Mouse (Mus musculus) intestine, embryonic 16.5 days (tissue): ENCODE results near the gene Etnk1. TPM values are rescaled to one million over a fixed set of nuclear protein-coding genes. Genes with fewer than 3 reads are reported as not detected.
A peak's percentile ranks its signal among the peaks of the same experiment; 100 is the strongest.
"Not testable (repeated sequence)": the region's sequence is repeated elsewhere in the genome, so short reads cannot be mapped to it uniquely, and the experiment has no call there.

Experiments used
- ATAC-seq: fragments of 200-750 bp; cut with Nextera tagmentation; 2 replicates; pipeline ENCODE4 v1.8.0; 2017; ENCODE audit warnings: moderate TSS enrichment, moderate library complexity
- H3K27ac ChIP-seq: fragments of 300-500 bp; sonication (generic); 2 replicates; pipeline ENCODE4 v1.5.1; 2014; ENCODE audit warnings: mild to moderate bottlenecking, low read length
- H3K27me3 ChIP-seq: fragments of 300-500 bp; sonication (generic); replicated peaks from 2 replicates; pipeline ENCODE4 v1.6.1; 2014; ENCODE audit warnings: low read length, control low read depth, mixed read lengths; ENCODE audit not compliant: control insufficient read depth, insufficient read depth
- H3K36me3 ChIP-seq: fragments of 300-500 bp; sonication (generic); 2 replicates; pipeline ENCODE4 v1.6.1; 2014; ENCODE audit warnings: low read length, control low read depth; ENCODE audit not compliant: control insufficient read depth, insufficient read depth
- H3K4me1 ChIP-seq: fragments of 300-500 bp; sonication (generic); 2 replicates; pipeline ENCODE4 v1.6.1; 2014; ENCODE audit warnings: low read length, control low read depth, mixed read lengths; ENCODE audit not compliant: control insufficient read depth, insufficient read depth
- H3K4me2 ChIP-seq: fragments of 300-500 bp; sonication (generic); 2 replicates; pipeline ENCODE4 v1.6.1; 2014; ENCODE audit warnings: low read depth, low read length, control low read depth
- H3K4me3 ChIP-seq: fragments of 300-500 bp; sonication (generic); 2 replicates; pipeline ENCODE4 v1.5.1; 2014; ENCODE audit warnings: mild to moderate bottlenecking, low read length
- H3K9ac ChIP-seq: fragments of 300-500 bp; sonication (generic); 2 replicates; pipeline ENCODE4 v1.6.1; 2014; ENCODE audit warnings: low read depth, low read length
- H3K9me3 ChIP-seq: fragments of 300-500 bp; sonication (generic); 2 replicates; pipeline ENCODE4 v1.6.1; 2016; ENCODE audit warnings: low read length, control low read depth; ENCODE audit not compliant: control insufficient read depth
- WGBS: fragments of 180-500 bp; shearing (Covaris S2); extraction: QIAGEN DNeasy Blood & Tissue Kit; methylation state at CpG from one replicate; pipeline ENCODE4 v1.1.7; 2014; 5-methylcytosine and 5-hydroxymethylcytosine counted together
- polyA plus RNA-seq: library from polyadenylated mRNA; unstranded; fragments of >200 nt; fragmentation: Nextera tagmentation; extraction: Ambion mirVana; gene quantifications from 2 replicates; pipeline ENCODE4 v1.2.1, GENCODE M21; 2015

Etnk1 gene
- polyA plus RNA-seq, 1 experiment from 2014 or later: 12.6 TPM

DNA sequence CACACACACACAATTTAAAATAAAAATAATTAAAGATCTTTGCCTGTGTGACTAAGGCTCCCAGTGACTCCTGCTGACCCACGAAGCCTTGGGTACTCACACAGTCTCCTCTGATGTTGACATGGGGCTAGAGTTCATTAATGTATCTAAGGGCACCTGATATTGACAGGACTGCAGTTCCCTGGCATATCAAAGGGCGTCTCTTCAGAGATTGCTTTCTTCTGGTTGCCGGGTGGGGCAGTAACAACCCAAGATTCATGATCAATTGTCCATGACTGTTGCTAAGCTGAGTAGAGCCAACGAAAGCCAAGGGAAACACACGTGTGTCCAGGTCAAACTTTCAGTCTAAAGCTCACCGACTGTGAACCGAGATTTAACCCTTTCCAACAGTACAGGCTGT lies 22.0 kb upstream of the Etnk1 start:
- Histone ChIP-seq H3K4me1 (peaks cover 6% of the 10 kb centered on the region), H3K9me3 (no peaks in the 10 kb centered on the region), H3K9ac (no peak overlapping the region), H3K27ac (0 out of 2 replicates have a peak overlapping the region, but pooled peaks have one; percentile 10), H3K27me3 (no peaks in the 10 kb centered on the region), H3K4me2 (no peak overlapping the region), H3K4me3 (no peak overlapping the region), H3K36me3 (no peaks in the 10 kb centered on the region)
- 43% methylated on average over 7 of the region's 7 CpGs for WGBS
- ATAC-seq: peak; percentile 73

DNA sequence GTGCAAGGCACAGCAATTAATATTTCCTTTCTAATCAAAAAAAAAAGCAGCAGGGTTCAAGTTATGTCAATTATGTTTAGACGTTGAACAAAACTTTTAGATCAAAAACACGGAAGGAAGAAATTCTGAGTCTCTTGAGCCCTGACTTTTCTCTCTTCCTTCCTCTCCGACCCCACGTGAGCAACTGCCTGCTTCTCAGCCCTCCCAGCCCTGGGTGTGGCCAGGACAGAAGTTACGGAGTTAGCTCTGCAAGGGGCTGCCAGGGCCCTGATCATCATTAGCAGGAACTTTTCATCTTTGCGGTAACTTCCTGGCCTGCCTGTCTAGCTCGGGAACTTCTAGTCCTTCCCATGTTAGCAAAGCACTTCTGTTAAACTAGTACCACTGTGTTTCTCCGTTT lies 20.3 kb upstream of the Etnk1 start:
- H3K4me3 ChIP-seq: no peak overlapping the region
- 59% methylated on average over 8 of the region's 8 CpGs for WGBS
- no peaks in the 10 kb centered on the region for H3K36me3 ChIP-seq
- H3K27me3 ChIP-seq: no peaks in the 10 kb centered on the region
- H3K4me2 ChIP-seq: no peak overlapping the region
- no peak overlapping the region for H3K27ac ChIP-seq
- H3K9ac ChIP-seq: no peak overlapping the region
- no peak for ATAC-seq
- no peaks in the 10 kb centered on the region for H3K9me3 ChIP-seq
- peaks cover 6% of the 10 kb centered on the region for H3K4me1 ChIP-seq

DNA sequence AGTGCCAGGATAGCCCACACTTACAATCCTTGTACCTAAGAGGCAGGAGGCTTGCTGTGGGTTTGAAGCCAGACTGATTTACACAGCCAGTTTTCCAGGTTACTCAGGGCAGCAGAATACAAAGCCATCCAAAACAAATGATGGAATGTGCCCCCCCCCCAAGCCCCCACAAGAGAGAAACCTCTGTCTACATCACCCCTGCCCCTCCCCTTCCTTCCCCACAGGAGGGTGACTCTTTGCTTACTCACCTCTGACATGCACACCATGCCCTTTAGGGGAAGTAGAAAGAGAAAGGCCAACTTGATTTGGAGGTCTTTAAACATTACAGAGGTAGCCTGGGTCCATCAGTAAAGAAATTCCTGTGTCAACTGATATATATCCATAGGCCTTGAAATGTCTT lies 18.2 kb upstream of the Etnk1 start:
- Histone ChIP-seq H3K4me3 (no peak overlapping the region), H3K27me3 (no peaks in the 10 kb centered on the region), H3K9ac (no peak overlapping the region), H3K4me2 (no peak overlapping the region), H3K4me1 (peaks cover 16% of the 10 kb centered on the region), H3K9me3 (no peaks in the 10 kb centered on the region), H3K27ac (no peak overlapping the region), H3K36me3 (no peaks in the 10 kb centered on the region)
- ATAC-seq: no peak

DNA sequence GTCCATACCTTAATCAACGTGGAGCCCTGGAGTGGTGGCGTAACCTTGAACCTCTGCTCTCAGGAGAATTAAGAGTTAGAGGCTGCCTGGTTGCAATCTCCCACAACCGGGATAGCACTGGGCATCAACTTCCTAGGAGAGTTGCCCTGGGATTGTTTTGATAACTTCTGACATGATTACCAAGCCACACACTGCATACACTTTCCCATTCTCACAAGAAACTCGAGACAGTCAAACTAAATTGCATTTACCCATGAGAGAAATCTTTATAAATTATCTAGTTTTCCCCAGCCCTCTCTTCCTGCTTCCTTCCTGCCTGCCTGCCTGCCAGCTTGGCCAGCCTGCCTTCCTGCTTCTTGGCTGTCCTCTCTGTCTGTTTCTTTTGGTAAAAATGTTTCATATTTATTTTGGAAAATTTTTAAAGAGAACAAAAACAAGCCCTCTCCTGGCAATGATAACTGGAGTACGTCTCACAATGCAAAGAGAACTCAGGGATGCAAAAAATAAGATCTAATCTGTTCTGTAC lies 17.2 kb upstream of the Etnk1 start:
- Histone ChIP-seq H3K9ac (no peak overlapping the region), H3K4me3 (no peak overlapping the region), H3K4me2 (no peak overlapping the region), H3K9me3 (no peaks in the 10 kb centered on the region), H3K27me3 (no peaks in the 10 kb centered on the region), H3K27ac (no peak overlapping the region), H3K4me1 (peaks cover 13% of the 10 kb centered on the region), H3K36me3 (no peaks in the 10 kb centered on the region)
- ATAC-seq: no peak
- WGBS: 52% methylated on average over 5 of the region's 5 CpGs

DNA sequence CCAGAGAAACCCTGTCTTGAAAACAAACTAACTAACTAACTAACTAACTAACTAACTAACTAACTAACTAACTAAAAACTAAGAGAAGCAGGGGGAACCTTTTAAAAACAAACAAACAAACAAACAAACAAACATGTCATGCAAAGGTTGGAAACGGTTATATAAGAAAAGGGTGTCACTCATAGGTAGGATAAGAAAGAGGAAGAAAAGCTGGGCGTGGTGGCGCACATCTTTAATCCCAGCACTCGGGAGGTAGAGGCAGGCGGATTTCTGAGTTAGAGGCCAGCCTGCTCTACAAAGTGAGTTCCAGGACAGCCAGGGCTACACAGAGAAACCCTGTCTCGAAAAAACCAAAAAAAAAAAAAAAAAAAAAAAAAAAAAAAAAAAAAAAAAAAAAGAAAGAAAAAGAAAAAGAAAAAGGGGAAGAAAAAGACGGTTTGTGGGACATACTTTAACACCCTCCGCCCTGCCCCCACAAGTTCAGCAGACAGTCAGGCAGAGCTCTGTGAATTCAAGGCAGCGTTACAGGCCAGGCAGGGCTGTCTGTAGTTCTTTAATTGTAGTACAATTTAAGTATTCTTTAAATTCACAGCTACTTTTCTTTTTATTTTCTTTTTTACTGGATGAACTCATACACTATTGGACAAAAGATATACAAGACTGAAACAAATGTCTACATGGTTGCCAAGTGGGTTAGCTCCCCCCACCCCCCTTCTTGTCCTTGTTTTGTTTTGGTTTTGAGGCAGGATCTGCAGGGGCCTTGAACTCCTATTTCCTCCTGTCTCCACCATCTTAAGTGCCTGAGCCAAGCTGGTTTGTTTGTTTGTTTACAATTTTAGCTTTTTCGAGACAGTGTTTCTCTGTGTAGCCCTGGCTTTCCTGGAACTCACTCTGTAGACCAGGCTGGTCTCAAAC lies 15.7 kb upstream of the Etnk1 start:
- H3K9me3 ChIP-seq, ATAC-seq, H3K36me3 ChIP-seq, H3K27ac ChIP-seq, H3K27me3 ChIP-seq, H3K4me3 ChIP-seq, H3K9ac ChIP-seq, H3K4me2 ChIP-seq: not testable (repeated sequence)
- H3K4me1 ChIP-seq: peaks cover 13% of the 10 kb centered on the region
- WGBS: 82% methylated on average over 10 of the region's 10 CpGs

DNA sequence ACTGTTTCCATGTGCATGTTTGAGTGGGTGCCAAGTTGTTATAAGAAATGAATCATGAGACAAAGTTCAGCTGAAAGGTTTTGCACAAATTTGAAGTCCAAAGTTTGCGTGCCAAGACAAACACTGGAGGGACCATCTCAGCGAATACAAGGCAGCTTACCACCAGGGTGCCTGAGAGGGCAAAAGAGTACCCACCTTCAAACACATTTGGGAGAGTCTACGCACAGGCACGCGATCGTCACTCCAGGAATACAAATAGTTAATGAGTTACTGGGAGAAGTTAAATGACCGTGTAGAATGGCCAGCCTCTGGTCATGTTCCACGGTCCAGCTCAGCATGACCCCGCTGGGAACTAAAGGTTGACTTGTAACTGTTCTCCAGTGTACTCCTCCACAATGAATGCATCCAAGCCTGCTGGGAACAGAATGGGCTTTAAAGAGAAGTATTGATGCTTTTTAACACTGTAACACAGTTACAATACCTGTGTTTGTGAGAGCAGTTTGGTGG lies 14.6 kb upstream of the Etnk1 start:
- no peaks in the 10 kb centered on the region for H3K9me3 ChIP-seq
- peak overlapping the region; percentile 65 for H3K27ac ChIP-seq
- ATAC-seq: peak; percentile 74
- WGBS: 32% methylated on average over 9 of the region's 9 CpGs
- H3K4me1 ChIP-seq: peaks cover 13% of the 10 kb centered on the region
- H3K36me3 ChIP-seq: no peaks in the 10 kb centered on the region
- H3K4me3 ChIP-seq: no peak overlapping the region
- no peaks in the 10 kb centered on the region for H3K27me3 ChIP-seq
- peak overlapping the region; percentile 26; the same call in 1 of the 2 replicates for H3K4me2 ChIP-seq
- no peak overlapping the region for H3K9ac ChIP-seq

DNA sequence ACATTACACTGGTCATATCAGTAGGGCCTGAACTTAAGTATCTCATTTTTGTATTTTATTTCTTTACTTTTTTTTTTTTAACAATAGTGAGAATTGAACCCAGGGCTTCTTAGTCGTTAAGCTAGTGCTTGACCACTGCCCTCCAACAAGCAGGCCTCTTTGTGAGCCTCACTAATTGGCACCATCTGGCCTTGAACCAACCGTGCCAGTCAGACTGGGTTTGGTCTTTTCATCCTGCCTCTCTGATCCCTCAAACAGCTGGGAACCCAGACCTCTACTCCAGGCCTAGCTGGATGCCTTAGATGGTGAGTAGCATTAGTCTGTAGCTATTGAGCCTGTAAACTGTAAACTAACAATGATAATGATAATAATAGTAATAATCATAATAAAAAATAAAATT lies 13.9 kb upstream of the Etnk1 start:
- 51% methylated on average over 2 of the region's 2 CpGs for WGBS
- H3K9ac ChIP-seq: no peak overlapping the region
- no peak overlapping the region for H3K4me2 ChIP-seq
- no peak overlapping the region for H3K27ac ChIP-seq
- no peaks in the 10 kb centered on the region for H3K36me3 ChIP-seq
- H3K4me1 ChIP-seq: peaks cover 13% of the 10 kb centered on the region
- H3K4me3 ChIP-seq: no peak overlapping the region
- no peaks in the 10 kb centered on the region for H3K27me3 ChIP-seq
- ATAC-seq: no peak
- H3K9me3 ChIP-seq: no peaks in the 10 kb centered on the region

DNA sequence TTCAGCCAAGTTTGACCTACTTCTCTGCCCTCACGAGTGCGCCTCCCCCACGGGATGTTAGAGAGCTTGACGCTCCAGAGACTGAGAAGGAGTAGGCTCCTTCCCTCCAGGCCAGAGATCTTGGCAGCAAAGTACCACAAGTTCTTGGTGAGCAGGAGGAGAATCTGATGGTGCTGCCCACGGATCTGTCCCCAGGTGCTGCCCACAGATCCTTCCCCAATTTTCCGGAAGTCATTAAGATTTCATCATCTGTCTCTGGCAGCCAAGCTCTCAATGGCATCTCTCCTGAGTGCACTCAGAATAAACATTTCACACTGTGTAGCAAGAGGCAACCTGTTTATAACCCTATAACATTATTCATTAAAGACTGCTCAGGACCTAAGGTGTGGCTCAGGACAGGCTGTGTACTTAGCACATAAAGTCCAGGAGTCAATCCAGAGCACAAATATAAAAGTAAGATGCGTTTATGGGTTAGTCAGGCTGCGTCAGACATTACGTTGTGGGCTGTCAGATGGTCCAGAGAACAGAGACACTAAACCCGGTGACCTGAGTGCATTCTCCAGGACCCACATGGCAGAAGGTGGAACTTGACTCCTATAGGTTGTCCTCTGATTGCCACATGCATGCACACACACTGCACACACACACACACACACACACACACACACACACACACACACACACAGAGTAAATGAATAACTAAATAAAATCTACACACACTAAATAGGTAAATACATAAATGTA lies 13.1 kb upstream of the Etnk1 start:
- Histone ChIP-seq H3K4me1 (peaks cover 13% of the 10 kb centered on the region), H3K9me3 (no peaks in the 10 kb centered on the region), H3K4me2 (no peak overlapping the region), H3K9ac (no peak overlapping the region), H3K27ac (peak overlapping the region; percentile 54), H3K4me3 (no peak overlapping the region), H3K36me3 (no peaks in the 10 kb centered on the region), H3K27me3 (no peaks in the 10 kb centered on the region)
- 62% methylated on average over 10 of the region's 10 CpGs for WGBS
- peak; percentile 82 for ATAC-seq

DNA sequence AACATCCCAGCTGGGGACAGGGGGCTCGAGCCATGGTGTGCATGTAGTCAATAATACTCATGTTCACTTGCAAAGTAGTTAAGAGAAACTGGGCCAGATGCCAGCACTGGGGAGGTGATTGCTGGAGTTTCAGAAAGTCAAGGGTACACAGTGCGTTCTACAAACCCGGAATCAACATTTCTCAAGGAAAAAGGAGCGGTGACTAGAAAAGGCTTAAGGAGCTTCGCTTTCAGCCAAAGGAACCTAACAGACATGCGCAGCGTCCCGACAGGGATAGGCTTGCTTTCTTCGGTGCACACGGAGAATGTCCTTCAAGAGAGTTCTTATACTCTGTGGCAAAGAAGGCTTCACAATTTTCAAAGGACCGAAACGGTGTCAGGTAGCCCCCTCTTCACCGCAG lies 12.1 kb upstream of the Etnk1 start:
- Histone ChIP-seq H3K9ac (no peak overlapping the region), H3K27me3 (no peaks in the 10 kb centered on the region), H3K4me2 (no peak overlapping the region; the same call in 1 of the 2 replicates), H3K4me1 (peaks cover 13% of the 10 kb centered on the region), H3K9me3 (no peaks in the 10 kb centered on the region), H3K27ac (peak overlapping the region; percentile 8; the same call in 1 of the 2 replicates), H3K36me3 (no peaks in the 10 kb centered on the region), H3K4me3 (no peak overlapping the region)
- 58% methylated on average over 13 of the region's 13 CpGs for WGBS
- peak; percentile 34; the same call in 1 of the 2 replicates for ATAC-seq
